Mouse (Mus musculus) cerebellum, adult 2 months (tissue): ENCODE measurements at regions not wholly inside any gene's neighbourhood (a gene's known extent, or its start where the extent isn't known, plus 50 kb on each side); places are given as distances from the start of the nearest gene placed in this dataset.

ENCODE experiments used
- CTCF ChIP-seq: fragments of 200-500 bp; IDR thresholded peaks from 2 replicates; pipeline ENCODE4 v1.5.1; 2011; ENCODE audit warnings: low read depth, mild to moderate bottlenecking, control low read depth, low read length, moderate library complexity, borderline replicate concordance; ENCODE audit not compliant: insufficient read depth
- POLR2A ChIP-seq: fragments of 200-500 bp; IDR thresholded peaks from 2 replicates; pipeline ENCODE4 v1.6.1; 2011; ENCODE audit warnings: low read length, control low read depth, borderline replicate concordance; ENCODE audit not compliant: insufficient read depth

- TF ChIP-seq CTCF: no peak
- no peak for TF ChIP-seq POLR2A
These were observed 629.0 kb downstream of the Cdk5rap2 start for GRCm38 (mm10) chr4:69781258-69781657.
